Mouse (Mus musculus) CH12.LX (cell line): ENCODE data around the gene Reps1.

Experiments used
- CTCF ChIP-seq, 2 experiments: IDR thresholded peaks in 1 of 2; conservative IDR thresholded peaks in 1 of 2; 2 replicates each; pipeline ENCODE4 v1.5.1; 2011 to 2012; ENCODE audit warnings: low read depth in 2 of 2, low read length in 2 of 2, improper control_type of control experiment in 1 of 2, inconsistent platforms in 1 of 2, mild to moderate bottlenecking in 1 of 2, moderate library complexity in 1 of 2
- EP300 ChIP-seq: IDR thresholded peaks from 2 replicates; pipeline ENCODE4 v1.6.1; 2011; ENCODE audit warnings: low read length, improper control_type of control experiment
- ETS1 ChIP-seq: conservative IDR thresholded peaks from 2 replicates; pipeline ENCODE4 v1.6.1; 2012; ENCODE audit warnings: low read depth, mild to moderate bottlenecking, inconsistent platforms, low read length, improper control_type of control experiment, moderate library complexity
- KAT2A ChIP-seq: IDR thresholded peaks from 2 replicates; pipeline ENCODE4 v1.6.1; 2012; ENCODE audit warnings: low read length, improper control_type of control experiment, inconsistent platforms; ENCODE audit not compliant: insufficient replicate concordance
- MAFK ChIP-seq: IDR thresholded peaks from 2 replicates; pipeline ENCODE4 v1.6.1; 2011; ENCODE audit warnings: low read length, improper control_type of control experiment; ENCODE audit not compliant: insufficient replicate concordance
- MXI1 ChIP-seq: IDR thresholded peaks from 2 replicates; pipeline ENCODE4 v1.6.1; 2011; ENCODE audit warnings: mild to moderate bottlenecking, low read depth, low read length, improper control_type of control experiment
- RCOR1 ChIP-seq: conservative IDR thresholded peaks from 2 replicates; pipeline ENCODE4 v1.6.1; 2012; ENCODE audit warnings: low read depth, mild to moderate bottlenecking, inconsistent platforms, low read length, improper control_type of control experiment
- ZKSCAN1 ChIP-seq: IDR thresholded peaks from 2 replicates; pipeline ENCODE4 v1.6.1; 2012; ENCODE audit warnings: low read depth, inconsistent platforms, low read length, improper control_type of control experiment, borderline replicate concordance
- ZNF384 ChIP-seq: IDR thresholded peaks from 2 replicates; pipeline ENCODE4 v1.6.1; 2012; ENCODE audit warnings: low read depth, low read length, improper control_type of control experiment, inconsistent platforms

- TF ChIP-seq RCOR1, result no peak
- no peak for TF ChIP-seq MXI1
- TF ChIP-seq CTCF (conservative IDR thresholded peaks at IDR 0.05 in 1 of 2, IDR thresholded peaks at IDR 0.05 in 1 of 2; ENCODE audit: low read depth in 2 of 2, low read length in 2 of 2), result no peak
- peak; percentile 56 for TF ChIP-seq ZNF384
- TF ChIP-seq KAT2A, result no peak
- no peak for TF ChIP-seq ETS1
- TF ChIP-seq MAFK, result no peak
- no peak for TF ChIP-seq EP300
- TF ChIP-seq ZKSCAN1, result no peak
These were observed 25.9 kb downstream of the Reps1 start for GRCm38 (mm10) chr10:18081536-18081935.
